Comparison of ENCODE assay signal across 9 mouse cellular contexts in the genomic region with DNA sequence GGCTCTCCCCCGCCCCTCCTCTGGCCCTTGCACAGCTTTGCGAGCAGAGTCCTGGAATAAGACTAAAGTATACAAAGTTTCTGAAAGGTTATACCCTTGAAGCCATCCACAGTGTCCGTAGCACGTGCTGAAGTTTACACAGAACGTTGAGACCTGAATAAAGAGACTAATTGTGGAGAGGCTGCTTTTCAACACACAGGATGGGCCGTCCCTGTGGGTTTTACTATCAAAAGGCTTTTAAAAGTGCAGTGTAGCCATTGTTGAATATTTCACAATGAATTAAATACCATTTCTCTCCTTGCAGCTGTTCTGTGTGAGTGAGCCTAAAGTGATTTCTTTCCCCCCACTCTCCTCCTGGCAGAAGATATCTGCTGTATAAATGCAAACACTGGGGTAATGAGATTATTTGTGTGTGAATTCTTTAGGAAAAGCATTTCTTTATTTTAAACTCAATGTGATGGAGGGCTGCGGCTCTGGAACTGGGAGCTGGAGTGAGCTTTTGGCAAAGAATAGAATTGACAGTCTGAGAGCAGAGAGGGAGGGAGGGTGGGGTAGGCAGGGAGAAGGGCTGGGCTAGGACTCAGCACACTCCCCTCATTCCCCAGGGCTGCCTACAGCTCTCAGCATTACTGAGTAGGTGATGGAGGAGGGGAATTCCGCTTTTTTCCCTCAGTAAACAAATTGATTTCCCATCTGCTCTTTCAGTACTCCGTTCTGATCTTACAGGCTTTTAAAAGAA. TPM values are rescaled to one million over a fixed set of nuclear protein-coding genes. Genes with fewer than 3 reads are reported as not detected.
A peak's percentile ranks its signal among the peaks of the same experiment; 100 is the strongest.
DNase-seq lines count a peak whose midpoint lies in the region; ATAC-seq and TF ChIP-seq lines count a peak whose summit lies in the region.
"Had no signal": no experiment of that assay in that cellular context is flagged by ENCODE, and none has a peak within 500 bp of the region (broad histone marks: within the 10 kb centered on the region; RNA-seq: fewer than 3 reads in every experiment).

No protein-coding gene starts in this region.

- intact Hi-C loops in heart, adult 2 months (cut with DNase I): loop anchor here (2.0 kb wide), 1 partner anchor 41 kb away; no protein-coding TSS in a partner anchor
- intact Hi-C loops in heart, postnatal 14 days (cut with DNase I): loop anchor here (2.0 to 5.0 kb wide), 2 partner anchors 21 to 266 kb away; no protein-coding TSS in a partner anchor

- no peak for TF ChIP-seq EP300 in heart, adult 2 months (IDR thresholded peaks at IDR 0.05; ENCODE audit: insufficient read depth, low read depth, low read length)

- no peaks in the 10 kb centered on the region for H3K79me2 ChIP-seq in heart, adult 2 months (replicated peaks; ENCODE audit: control insufficient read depth, insufficient read depth, low read length)

- peak overlapping the region; percentile 40; the same call in 1 of the 2 replicates for H3K9ac ChIP-seq in heart, adult 2 months (ENCODE audit: low read depth, low read length)
- no peak overlapping the region for H3K9ac ChIP-seq in heart, embryonic 15.5 days
- no peak overlapping the region for H3K9ac ChIP-seq in midbrain, embryonic 13.5 days (replicated peaks)

- H3K4me3 ChIP-seq in heart, adult 2 months: no peak overlapping the region
- H3K4me3 ChIP-seq in brown adipose tissue, adult 24 weeks (ENCODE audit: insufficient read depth, low read depth, low read length): no peak overlapping the region
- H3K4me3 ChIP-seq in heart, embryonic 15.5 days: no peak overlapping the region
- no peak overlapping the region for H3K4me3 ChIP-seq in midbrain, embryonic 13.5 days (replicated peaks)

- H3K4me2 ChIP-seq in heart, embryonic 15.5 days: peak overlapping the region; percentile 23; the same call in 1 of the 2 replicates
- H3K4me2 ChIP-seq in midbrain, embryonic 13.5 days (replicated peaks): peak overlapping the region; percentile 22; the same call in 1 of the 2 replicates

- 24% methylated on average over 9 of the region's 9 CpGs for WGBS in heart, adult 2 months
- 25% methylated on average over 9 of the region's 9 CpGs for WGBS in heart, embryonic 15.5 days
- WGBS in midbrain, embryonic 13.5 days: 4% methylated on average over 9 of the region's 9 CpGs

- 0 out of 2 replicates have a peak, but pooled peaks have one; percentile 19 for TF ChIP-seq POLR2A in heart, adult 2 months (IDR thresholded peaks at IDR 0.05; ENCODE audit: insufficient read depth, low read depth, low read length)

- H3K36me3 ChIP-seq in heart, adult 2 months (ENCODE audit: control insufficient read depth, insufficient read depth, low read length): peaks cover 34% of the 10 kb centered on the region
- no peaks in the 10 kb centered on the region for H3K36me3 ChIP-seq in heart, embryonic 15.5 days
- no peaks in the 10 kb centered on the region for H3K36me3 ChIP-seq in midbrain, embryonic 13.5 days

- TF ChIP-seq CTCF in heart, adult 2 months (IDR thresholded peaks at IDR 0.05): no peak

- ATAC-seq in heart, embryonic 15.5 days (replicated peaks; ENCODE audit: insufficient number of reproducible peaks, insufficient read depth, low FRiP score, low read depth): no peak; the same call in 1 of the 2 replicates
- peak; percentile 93 for ATAC-seq in midbrain, embryonic 13.5 days
- ATAC-seq in monocyte, adult 5-6 weeks (replicated peaks; ENCODE audit: insufficient number of reproducible peaks, low FRiP score, low TSS enrichment, poor library complexity, severe bottlenecking): no peak

- H3K27me3 ChIP-seq in heart, adult 2 months (ENCODE audit: control insufficient read depth, insufficient read depth, low read length): no peaks in the 10 kb centered on the region
- no peaks in the 10 kb centered on the region for H3K27me3 ChIP-seq in heart, embryonic 15.5 days
- H3K27me3 ChIP-seq in midbrain, embryonic 13.5 days: peaks cover 90% of the 10 kb centered on the region

- peaks cover 28% of the 10 kb centered on the region for H3K4me1 ChIP-seq in heart, adult 2 months (ENCODE audit: control insufficient read depth, insufficient read depth, low read length)
- peaks cover 30% of the 10 kb centered on the region for H3K4me1 ChIP-seq in brown adipose tissue, adult 24 weeks (ENCODE audit: control insufficient read depth, insufficient read depth, insufficient read length, low read length)
- H3K4me1 ChIP-seq in heart, embryonic 15.5 days (replicated peaks): peaks cover 53% of the 10 kb centered on the region
- peaks cover 30% of the 10 kb centered on the region for H3K4me1 ChIP-seq in midbrain, embryonic 13.5 days (replicated peaks)

- H3K27ac ChIP-seq in heart, adult 2 months: peak overlapping the region; percentile 66
- H3K27ac ChIP-seq in brown adipose tissue, adult 24 weeks (replicated peaks; ENCODE audit: low read depth, low read length): peak overlapping the region; percentile 61
- peak overlapping the region; percentile 71 for H3K27ac ChIP-seq in heart, embryonic 15.5 days
- H3K27ac ChIP-seq in midbrain, embryonic 13.5 days: no peak overlapping the region

- no peaks in the 10 kb centered on the region for H3K9me3 ChIP-seq in heart, embryonic 15.5 days (replicated peaks)
- H3K9me3 ChIP-seq in midbrain, embryonic 13.5 days: no peaks in the 10 kb centered on the region

- peak in 1 of 2 experiments; percentile 47 for DNase-seq in heart, adult 2 months
- no peak for DNase-seq in heart, postnatal 14 days
- no peak for DNase-seq in adrenal gland, postnatal 10 days
- DNase-seq in ovary, adult 18-20 months (ENCODE audit: low spot score): no peak
- DNase-seq: kidney, adult 9 months had no signal

RNA-seq across cellular contexts. Expression of gene Ets1, which starts 39.8 kb away (rescaled TPM):
- 10 to 100 TPM; 40.7 to 48.7 TPM for total RNA-seq in heart, adult 2 months (2021)
- polyA plus RNA-seq in heart, adult 2 months (2012; rRNA removed): 22.6 and 39.6 TPM in 2 replicates
- total RNA-seq in heart, postnatal 14 days (2021): 100 to 1,000 TPM in 1 of 2 experiments, 10 to 100 TPM in 1; 88.9 to 111 TPM
- 13.4 and 18.7 TPM in 2 replicates for polyA plus RNA-seq in brown adipose tissue, adult 24 weeks (2012; ENCODE audit: insufficient read depth, insufficient read length, missing spikeins)
- polyA plus RNA-seq in heart, embryonic 15.5 days (2015; fragmentation: Nextera tagmentation; extraction: Ambion mirVana): 46.3 and 54.9 TPM in 2 replicates
- polyA plus RNA-seq in midbrain, embryonic 13.5 days (2015; fragmentation: Nextera tagmentation; extraction: Ambion mirVana): 18.3 and 18.9 TPM in 2 replicates
- total RNA-seq in monocyte, adult 5-6 weeks (2017): 274 to 532 TPM (median 291 TPM) in 3 replicates
- 10 to 100 TPM; 75.0 to 82.4 TPM for total RNA-seq in adrenal gland, postnatal 10 days (2021)
